Mouse (Mus musculus): ENCODE measurements at regions not wholly inside any gene's neighbourhood (a gene's known extent, or its start where the extent isn't known, plus 50 kb on each side); places are given as distances from the start of the nearest gene placed in this dataset.
A peak's percentile ranks its signal among the peaks of the same experiment; 100 is the strongest.

DNA sequence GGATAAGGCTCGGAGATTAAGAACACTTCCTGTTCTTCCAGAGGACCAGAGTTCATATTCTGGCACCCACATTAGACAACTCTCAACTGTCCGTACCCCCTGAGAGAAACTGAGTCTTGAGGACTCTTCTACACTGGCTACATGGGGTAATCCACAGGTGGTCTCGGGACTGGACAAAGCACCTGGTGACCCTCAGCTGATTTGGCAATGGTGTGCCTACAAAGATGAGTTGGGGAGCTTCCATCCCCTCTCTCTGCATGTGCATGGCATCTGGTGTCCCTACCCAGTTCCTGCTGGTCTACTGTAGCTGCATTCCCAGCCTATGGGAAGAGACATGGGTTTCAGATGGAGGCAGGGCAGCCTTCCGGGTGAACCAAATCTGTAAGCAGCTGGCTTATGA, 61.2 kb upstream of the Kcnj15 start:
- DNase-seq: no peak

DNA sequence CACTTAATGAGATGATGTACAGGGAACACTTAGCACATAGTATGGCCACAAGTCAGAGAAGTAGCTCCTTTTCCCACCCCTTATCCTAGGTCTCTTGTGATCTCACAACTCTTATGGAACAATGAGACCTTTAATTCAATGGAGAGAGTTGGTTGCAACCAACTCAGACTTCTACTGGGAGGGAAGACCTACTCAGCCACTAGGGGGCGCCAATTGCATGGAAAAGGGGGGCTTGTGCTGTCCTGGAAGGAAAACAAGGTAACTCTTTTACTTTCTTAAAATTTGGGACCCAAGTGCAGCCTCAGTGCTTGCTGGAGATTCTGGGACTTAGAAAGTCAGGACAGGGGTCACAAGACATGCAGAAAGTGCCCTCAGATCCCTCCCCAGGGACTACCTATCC, 60.7 kb upstream of the Kcnj15 start:
- DNase-seq: peak; percentile 14 to 63

DNA sequence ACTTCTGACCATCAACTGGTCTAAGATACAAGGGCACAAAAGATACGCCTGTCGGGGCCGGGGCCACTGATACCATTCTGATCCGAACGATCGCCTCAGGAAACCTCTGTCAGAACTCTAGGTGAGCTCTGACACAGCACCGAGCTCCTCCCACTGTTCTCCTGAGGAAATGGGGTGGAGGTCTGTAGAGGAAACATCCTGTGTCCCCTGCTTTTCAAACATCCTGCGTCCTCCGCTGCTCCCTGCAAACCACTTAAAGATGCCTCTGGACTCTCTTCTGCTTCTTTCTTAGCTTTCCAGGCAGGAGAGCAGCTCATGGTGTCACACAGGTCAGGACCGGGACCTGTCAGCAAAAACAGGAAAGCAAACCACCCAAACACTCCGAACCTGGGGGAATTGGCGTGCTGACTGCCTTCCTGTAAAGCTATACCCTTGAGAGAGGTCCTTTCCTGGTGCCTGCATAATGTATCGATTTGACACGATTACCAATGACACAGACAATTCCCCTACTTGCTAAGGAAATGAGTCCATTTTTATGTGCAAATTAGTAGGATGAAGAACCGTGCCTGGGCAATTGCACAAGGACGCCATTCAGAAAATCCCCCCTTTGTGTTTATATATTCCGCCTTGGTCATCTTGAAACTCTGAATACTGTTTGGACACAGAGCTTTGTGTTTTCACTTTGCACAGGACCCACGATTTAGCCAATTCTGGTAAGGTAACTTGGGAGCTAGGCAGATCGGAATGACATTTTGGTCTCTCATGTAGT, 58.4 kb upstream of the Kcnj15 start:
- no peak for DNase-seq

DNA sequence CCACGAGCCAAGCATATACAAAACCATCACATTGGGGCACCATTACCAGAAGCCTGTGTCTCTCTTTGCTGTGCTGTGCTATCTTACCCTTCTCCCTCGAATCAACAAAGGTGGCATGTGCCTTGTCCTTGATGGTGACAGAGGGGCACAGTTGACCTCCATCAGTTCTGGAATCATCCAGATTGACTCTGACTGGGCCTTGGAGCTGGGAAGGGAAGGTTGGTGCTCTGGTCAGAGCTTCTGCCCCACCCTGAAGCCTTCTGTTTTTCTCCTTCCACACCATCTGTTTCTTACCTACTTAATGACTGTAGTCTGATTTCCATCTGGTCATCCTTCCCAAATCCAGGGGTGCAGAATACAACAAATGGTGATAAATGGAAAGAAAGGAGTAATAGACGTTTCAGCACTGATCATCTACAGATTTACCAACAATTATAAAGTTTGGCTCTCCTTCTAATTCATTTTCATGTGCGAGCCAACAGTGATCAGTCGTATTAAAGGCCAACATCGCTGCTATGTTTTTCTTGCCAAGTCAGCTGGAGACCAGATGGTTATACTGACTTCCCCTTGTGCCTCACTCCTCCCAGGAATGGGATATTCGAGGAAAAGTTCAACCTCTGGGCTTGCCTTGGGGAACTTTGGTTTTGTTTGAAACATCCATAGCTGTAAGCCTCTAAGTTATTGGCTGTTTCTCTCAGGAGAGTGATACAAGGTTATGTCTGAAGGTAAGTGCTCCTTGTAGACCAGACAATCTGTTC, 55.1 kb upstream of the Kcnj15 start:
- no peak for DNase-seq

DNA sequence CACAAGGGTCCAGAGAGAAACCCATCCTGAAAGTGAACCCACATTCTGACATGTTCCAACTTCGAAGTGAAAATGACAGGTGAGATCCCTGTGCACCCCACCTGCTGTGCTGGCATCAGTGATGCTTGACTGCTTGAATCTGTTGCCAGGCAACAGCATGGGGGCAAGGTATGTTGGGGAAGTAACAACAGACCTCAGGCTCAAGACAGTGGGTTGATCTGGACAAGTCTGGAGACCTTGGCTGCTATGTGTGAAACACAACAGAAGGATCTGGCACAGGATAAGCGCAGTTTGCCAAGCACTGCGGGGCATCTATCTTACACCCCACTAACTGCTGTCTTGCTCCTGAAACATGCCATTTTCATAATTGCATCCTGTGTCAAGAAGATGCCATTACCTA, 54.3 kb upstream of the Kcnj15 start:
- no peak for DNase-seq

DNA sequence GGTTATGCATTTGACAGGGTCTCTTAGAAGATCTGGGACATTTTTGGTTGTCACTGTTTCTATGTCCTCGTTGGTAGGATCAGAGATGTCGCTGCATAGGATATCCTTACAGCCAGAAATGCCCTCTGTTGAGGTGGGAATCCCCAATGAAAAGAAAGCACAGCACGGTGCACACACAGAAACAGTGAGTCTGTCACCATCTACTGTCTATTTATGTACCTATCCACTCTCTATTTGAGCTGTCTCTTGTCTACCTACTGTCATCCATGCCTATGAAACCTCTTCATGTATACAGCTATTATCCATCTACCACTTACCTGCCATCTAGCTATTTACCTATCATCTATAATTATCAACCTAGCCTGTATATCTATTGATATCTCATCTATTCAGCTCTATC, 53.6 kb upstream of the Kcnj15 start:
- no peak for DNase-seq

DNA sequence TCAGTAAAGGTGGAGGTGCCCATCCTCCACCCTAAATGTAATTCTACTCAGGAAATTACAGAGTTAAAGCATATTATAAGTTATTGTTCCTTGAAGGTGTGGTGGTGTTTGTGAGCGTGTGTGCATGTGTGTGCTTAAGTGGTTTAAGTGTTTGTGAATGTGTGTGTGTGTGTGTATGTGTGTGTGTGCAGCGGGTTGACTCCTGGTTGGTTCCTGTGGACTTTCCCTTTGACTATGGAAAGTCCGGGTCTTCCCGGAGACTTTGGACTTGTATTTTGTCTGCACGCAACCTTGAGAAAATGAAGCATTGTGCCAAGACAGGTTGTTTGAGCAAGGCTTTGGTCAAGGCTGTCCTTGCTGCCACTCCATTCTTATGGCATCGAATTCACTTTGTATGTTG, 52.9 kb upstream of the Kcnj15 start:
- no peak for DNase-seq

DNA sequence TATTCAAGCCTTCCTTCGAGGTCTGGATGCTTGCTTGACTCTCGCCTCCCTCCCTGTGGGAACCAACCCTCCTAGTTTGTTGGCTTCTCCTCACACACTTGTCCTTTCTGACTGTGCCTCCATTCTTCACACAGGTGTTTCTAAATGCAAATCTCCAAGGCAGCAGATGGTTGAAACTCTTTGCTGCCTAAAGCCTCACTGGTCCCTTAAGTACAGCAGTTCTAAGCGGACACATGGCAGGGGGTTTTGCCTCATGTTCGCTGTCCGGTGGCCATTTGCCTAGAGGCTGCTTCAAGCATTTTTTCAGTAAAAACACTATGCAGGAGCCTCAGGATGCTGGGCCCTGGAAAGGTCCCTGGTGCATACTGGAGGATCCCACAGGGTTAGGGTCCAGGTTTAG, 50.9 kb upstream of the Kcnj15 start:
- no peak for DNase-seq

DNA sequence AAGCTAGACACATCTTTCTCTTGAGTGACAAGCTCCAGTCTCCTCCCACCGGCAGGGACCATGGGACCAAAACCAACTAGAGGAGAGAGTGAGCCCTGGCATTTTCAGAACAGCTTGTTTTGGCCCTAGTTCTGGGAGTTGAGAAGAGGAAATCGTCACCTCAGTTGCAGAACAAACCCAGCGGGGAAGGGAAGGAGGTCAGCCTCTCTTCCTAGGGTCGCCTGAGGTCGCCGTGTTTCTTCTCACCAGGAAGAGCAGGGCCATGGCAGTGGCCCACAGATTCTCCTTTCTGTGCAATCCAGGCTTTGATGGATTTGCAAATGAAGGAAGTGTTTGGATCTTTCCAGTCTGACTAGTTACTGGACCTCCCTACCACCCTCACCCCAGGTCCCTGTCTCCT, 49.8 kb upstream of the Kcnj15 start:
- DNase-seq: no peak

Measured in spleen, adult 18-20 months (tissue).